Mouse (Mus musculus) embryonic facial prominence, embryonic 11.5 days (tissue): Measurements from ENCODE around the gene Tmem218. TPM values are rescaled to one million over a fixed set of nuclear protein-coding genes. Genes with fewer than 3 reads are reported as not detected.

Experiments
- ATAC-seq: fragments of 200-750 bp; cut with Nextera tagmentation; replicated peaks from 2 replicates; pipeline ENCODE4 v1.8.0; 2017; ENCODE audit warnings: low read depth; ENCODE audit not compliant: insufficient number of reproducible peaks, low FRiP score, low TSS enrichment
- DNase-seq: peaks from one replicate; pipeline ENCODE4 v3.0.0-alpha.2; 2015; ENCODE audit warnings: low spot score
- H3K27ac ChIP-seq: fragments of 300-500 bp; sonication (generic); replicated peaks from 2 replicates; pipeline ENCODE4 v1.5.1; 2014; ENCODE audit warnings: mild to moderate bottlenecking, low read depth, low read length, control low read depth
- H3K27me3 ChIP-seq: fragments of 300-500 bp; sonication (generic); 2 replicates; pipeline ENCODE4 v1.6.1; 2014; ENCODE audit warnings: mild to moderate bottlenecking, low read length, moderate library complexity, mixed read lengths; ENCODE audit not compliant: control insufficient read depth, insufficient read depth
- H3K36me3 ChIP-seq: fragments of 300-500 bp; sonication (generic); replicated peaks from 2 replicates; pipeline ENCODE4 v1.6.1; 2014; ENCODE audit warnings: low read depth, mild to moderate bottlenecking, low read length, moderate library complexity, mixed read lengths; ENCODE audit not compliant: control insufficient read depth, insufficient read depth
- H3K4me1 ChIP-seq: fragments of 300-500 bp; sonication (generic); 2 replicates; pipeline ENCODE4 v1.6.1; 2014; ENCODE audit warnings: low read length, mixed read lengths; ENCODE audit not compliant: control insufficient read depth, insufficient read depth
- H3K4me2 ChIP-seq: fragments of 300-500 bp; sonication (generic); 2 replicates; pipeline ENCODE4 v1.6.1; 2014; ENCODE audit warnings: low read depth, mild to moderate bottlenecking, control low read depth, low read length, moderate library complexity
- H3K4me3 ChIP-seq: fragments of 300-500 bp; sonication (generic); 2 replicates; pipeline ENCODE4 v1.5.1; 2014; ENCODE audit warnings: low read depth, low read length, control low read depth
- H3K9ac ChIP-seq: fragments of 300-500 bp; sonication (generic); replicated peaks from 2 replicates; pipeline ENCODE4 v1.6.1; 2014; ENCODE audit warnings: mild to moderate bottlenecking, control low read depth, low read length
- H3K9me3 ChIP-seq: fragments of 300-500 bp; sonication (generic); replicated peaks from 2 replicates; pipeline ENCODE4 v1.6.1; 2016; ENCODE audit warnings: mild to moderate bottlenecking, low read length, inconsistent platforms, mixed read lengths; ENCODE audit not compliant: control insufficient read depth
- WGBS: fragments of 180-500 bp; shearing (Covaris S2); extraction: QIAGEN DNeasy Blood & Tissue Kit; methylation state at CpG from one replicate; pipeline ENCODE4 v1.1.7; 2014; 5-methylcytosine and 5-hydroxymethylcytosine counted together
- polyA plus RNA-seq: library from polyadenylated mRNA; unstranded; fragments of >200 nt; fragmentation: Nextera tagmentation; extraction: Ambion mirVana; gene quantifications from 2 replicates; pipeline ENCODE4 v1.2.1, GENCODE M21; 2014

The Tmem218 gene
- polyA plus RNA-seq, 1 experiment from 2014 or later: 15.7 TPM

DNA sequence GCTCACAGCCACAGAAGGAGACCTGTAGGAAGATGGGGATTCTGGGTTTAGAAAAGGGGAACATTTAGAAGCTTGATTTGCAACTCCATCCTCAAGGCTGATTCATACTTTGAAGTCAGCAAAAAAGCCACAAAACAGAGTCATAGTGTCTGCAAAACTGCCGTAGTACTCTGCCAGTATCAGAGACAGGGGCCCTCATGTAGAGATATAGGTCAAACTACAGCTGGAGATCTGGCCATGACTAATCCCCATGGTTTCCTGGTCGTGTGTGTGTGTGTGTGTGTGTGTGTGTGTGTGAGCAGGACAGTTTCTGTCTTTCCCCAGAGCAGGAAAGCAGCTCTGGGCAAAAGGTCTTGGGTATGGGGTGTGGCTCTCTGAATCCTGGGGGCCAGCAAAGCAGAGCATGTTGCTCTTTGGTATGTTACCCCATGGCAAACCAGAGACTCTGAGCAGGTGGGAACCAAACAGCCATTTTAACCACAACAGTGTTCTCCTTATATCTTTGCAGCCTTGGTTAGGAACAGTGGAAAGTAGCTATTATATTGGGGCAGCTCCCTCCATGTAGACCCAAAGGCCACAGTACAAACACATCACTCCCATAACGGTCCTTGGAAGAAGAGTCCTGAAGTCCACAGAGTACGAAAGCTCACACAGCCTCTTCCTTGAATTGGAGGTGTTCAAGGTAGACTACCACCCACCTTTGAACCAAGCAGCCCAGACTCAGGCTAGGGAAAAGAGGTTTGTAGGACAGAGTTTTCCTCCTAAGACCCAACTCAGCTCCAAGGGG is 28.1 kb downstream of the Tmem218 start:
- Histone ChIP-seq H3K9me3 (no peaks in the 10 kb centered on the region), H3K27me3 (no peaks in the 10 kb centered on the region), H3K27ac (no peak overlapping the region), H3K4me1 (no peaks in the 10 kb centered on the region), H3K4me3 (no peak overlapping the region), H3K4me2 (no peak overlapping the region), H3K9ac (no peak overlapping the region), H3K36me3 (no peaks in the 10 kb centered on the region)
- DNase-seq (no peak), ATAC-seq (no peak)
- WGBS: 69% methylated on average over 4 of the region's 4 CpGs

DNA sequence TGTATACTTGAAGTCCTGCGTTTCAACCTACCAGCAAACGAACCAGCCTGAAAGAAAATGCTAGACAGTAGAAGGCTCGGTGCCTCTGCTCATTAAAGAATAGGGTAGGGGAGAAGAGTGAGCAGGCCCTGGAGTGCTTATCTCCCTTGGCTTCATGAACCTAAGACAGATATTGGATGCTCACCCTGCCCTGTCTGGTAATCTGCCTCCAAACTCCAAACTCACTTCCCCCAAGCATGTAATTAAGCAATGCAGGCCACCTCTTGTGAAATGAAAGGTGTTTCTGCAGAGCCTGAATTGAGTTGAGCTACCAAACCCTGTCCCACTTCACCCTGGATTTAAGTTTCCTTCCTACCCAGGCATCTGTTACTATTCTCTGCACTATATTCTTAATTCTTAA is 34.7 kb downstream of the Tmem218 start:
- DNase-seq (no peak), ATAC-seq (no peak)
- Histone ChIP-seq H3K4me3 (no peak overlapping the region), H3K36me3 (no peaks in the 10 kb centered on the region), H3K4me1 (no peaks in the 10 kb centered on the region), H3K27me3 (no peaks in the 10 kb centered on the region), H3K9ac (no peak overlapping the region), H3K9me3 (no peaks in the 10 kb centered on the region), H3K27ac (no peak overlapping the region), H3K4me2 (no peak overlapping the region)
- 81% methylated on average over 3 of the region's 3 CpGs for WGBS

DNA sequence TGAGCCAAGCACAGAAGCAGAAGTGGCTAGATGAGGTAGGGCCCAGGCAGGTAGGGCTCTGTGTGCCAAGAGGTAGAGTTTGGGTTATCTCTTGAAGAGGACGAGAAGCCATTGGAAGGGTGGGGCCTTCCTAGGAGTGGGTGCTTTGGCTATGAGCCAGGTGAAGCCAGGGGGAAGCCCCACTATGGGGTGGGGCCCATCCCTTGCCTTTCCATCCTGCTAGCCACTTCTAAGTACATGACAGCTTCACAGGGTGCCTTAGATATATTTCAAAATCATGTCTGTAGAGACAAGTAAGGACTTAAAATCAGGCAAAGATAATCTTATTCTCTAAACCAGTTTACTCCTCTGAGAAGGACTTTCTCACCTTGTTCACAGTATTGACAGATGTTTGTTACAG is 36.6 kb downstream of the Tmem218 start:
- ATAC-seq: no peak
- WGBS: 81% methylated on average over 1 of the region's 1 CpGs

DNA sequence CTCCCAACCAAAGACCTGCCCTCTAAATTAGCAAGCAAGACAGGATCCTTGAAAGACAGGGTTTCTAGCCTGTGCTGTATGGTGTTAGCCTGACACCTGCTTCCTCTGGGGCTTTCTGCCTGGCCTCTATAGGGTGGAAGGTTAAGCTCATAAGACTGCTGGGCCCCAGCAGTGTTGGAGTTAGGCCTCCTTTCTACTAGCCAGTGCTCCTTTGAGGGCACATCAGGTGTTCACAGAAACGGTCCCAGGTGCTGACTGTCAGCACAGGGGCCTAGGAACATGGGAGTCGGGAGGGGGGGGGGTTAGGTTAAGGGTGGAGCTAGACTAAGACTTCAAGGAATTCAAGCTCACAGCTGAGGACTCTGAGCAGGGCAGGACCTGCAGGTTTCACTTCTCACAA is 37.4 kb downstream of the Tmem218 start:
- WGBS: 62% methylated on average over 2 of the region's 2 CpGs
- ATAC-seq (no peak), DNase-seq (no peak)

More for the DNA sequence above, 36.6 kb downstream of the Tmem218 start:
- Histone ChIP-seq H3K27ac (no peak overlapping the region), H3K4me1 (no peaks in the 10 kb centered on the region), H3K36me3 (no peaks in the 10 kb centered on the region), H3K4me2 (no peak overlapping the region), H3K27me3 (no peaks in the 10 kb centered on the region), H3K9ac (no peak overlapping the region), H3K4me3 (no peak overlapping the region), H3K9me3 (no peaks in the 10 kb centered on the region)
- DNase-seq: no peak

DNA sequence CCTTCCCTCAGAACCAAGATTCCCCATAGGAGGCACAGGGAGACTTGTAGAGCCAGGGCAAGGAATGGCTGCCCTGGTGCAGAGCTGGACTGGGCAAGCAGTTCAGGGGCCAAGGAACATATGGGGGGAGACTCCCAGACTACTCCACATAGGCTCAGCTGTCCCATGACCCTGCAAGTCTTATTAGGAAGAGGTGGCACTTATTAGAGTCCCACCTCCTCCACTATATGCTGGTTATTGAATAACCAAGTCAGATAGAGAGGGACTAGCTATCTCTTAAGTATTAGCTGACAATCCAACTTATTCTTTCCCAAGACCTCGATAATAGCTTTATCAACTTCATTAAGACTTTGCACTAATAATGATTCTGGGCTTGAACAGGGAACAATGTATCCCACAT is 37.8 kb downstream of the Tmem218 start:
- H3K36me3 ChIP-seq: no peaks in the 10 kb centered on the region
- H3K4me3 ChIP-seq: no peak overlapping the region
- 97% methylated on average over 1 of the region's 1 CpGs for WGBS
- DNase-seq (no peak), ATAC-seq (no peak)
- no peaks in the 10 kb centered on the region for H3K27me3 ChIP-seq
- H3K9ac ChIP-seq: no peak overlapping the region
- no peak overlapping the region for H3K27ac ChIP-seq
- H3K4me1 ChIP-seq: no peaks in the 10 kb centered on the region
- no peak overlapping the region for H3K4me2 ChIP-seq
- H3K9me3 ChIP-seq: no peaks in the 10 kb centered on the region

More for the DNA sequence above, 37.4 kb downstream of the Tmem218 start:
- Histone ChIP-seq H3K4me2 (no peak overlapping the region), H3K4me1 (no peaks in the 10 kb centered on the region), H3K9me3 (no peaks in the 10 kb centered on the region), H3K36me3 (no peaks in the 10 kb centered on the region), H3K4me3 (no peak overlapping the region), H3K9ac (no peak overlapping the region), H3K27me3 (no peaks in the 10 kb centered on the region), H3K27ac (no peak overlapping the region)

DNA sequence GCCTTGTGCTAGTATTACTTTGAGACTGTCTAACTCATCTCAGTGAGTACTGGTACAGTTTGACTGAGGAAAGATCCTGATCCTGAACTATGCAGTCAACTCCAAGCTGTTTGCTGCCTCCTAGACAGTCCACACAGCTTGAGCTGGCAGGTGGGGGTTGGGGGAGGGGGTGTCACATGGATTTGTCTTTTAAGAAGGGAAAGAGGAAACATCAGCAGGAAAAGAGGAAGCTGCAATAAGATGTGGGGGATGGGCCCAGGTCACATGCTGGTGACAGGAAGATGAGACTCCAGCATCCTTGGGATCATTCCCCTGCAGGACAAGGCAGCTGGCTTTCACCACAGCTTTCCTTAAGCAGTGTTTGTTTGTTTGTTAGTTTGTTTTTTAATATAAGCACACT is 39.4 kb downstream of the Tmem218 start:
- Histone ChIP-seq H3K27ac (no peak overlapping the region), H3K27me3 (no peaks in the 10 kb centered on the region), H3K4me2 (no peak overlapping the region), H3K36me3 (no peaks in the 10 kb centered on the region), H3K4me3 (no peak overlapping the region), H3K9me3 (no peaks in the 10 kb centered on the region), H3K4me1 (no peaks in the 10 kb centered on the region), H3K9ac (no peak overlapping the region)
- no peak for DNase-seq
- ATAC-seq: no peak

DNA sequence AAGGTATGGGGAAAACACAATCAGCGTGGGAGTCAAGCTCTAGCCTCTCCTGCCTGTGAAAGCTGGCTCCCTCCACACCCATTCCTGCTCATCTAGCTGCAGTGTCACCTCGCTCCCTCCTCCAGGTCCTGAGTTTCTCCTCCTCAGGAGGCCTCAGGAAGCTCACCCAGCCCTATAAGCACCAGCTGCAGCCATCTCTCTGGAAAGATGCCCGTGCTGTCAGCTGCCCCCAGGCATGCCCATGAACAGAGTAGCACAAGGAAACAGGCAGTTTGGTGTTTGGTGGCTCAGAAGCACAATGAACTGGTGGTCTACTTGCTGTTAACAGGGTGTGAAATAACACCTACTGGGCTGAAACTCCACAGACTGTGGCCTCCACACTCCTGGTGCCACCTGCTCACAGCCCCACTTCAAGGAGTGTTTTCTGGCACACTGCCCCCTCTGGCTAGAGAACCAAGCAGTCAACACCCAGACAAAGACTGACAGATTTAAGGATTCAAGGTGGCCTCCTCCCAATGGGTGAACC is 40.4 kb downstream of the Tmem218 start:
- Histone ChIP-seq H3K9me3 (no peaks in the 10 kb centered on the region), H3K36me3 (no peaks in the 10 kb centered on the region), H3K27ac (no peak overlapping the region), H3K27me3 (no peaks in the 10 kb centered on the region), H3K4me2 (no peak overlapping the region), H3K9ac (no peak overlapping the region), H3K4me1 (no peaks in the 10 kb centered on the region), H3K4me3 (no peak overlapping the region)
- DNase-seq (no peak), ATAC-seq (no peak)
- 62% methylated on average over 3 of the region's 3 CpGs for WGBS

DNA sequence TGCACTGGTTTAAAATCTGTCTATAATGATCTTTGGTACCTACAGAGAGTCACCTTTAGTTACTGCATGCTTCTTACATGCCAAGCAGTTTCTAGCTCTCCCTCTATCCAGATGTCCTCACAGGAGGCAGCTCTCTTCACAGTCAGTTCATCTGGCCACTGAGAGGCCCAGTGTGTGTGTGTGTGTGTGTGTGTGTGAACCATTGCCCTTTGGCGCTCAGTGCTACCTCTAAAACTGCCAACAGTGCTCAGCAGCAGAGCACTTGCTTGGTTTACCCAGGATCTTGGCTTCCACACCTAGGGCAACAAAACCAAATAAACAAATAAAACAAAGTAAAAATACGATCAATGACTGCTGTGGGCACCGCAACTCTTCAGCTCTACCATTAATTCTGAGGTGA is 42.0 kb downstream of the Tmem218 start:
- H3K4me1 ChIP-seq: no peaks in the 10 kb centered on the region
- no peak overlapping the region for H3K9ac ChIP-seq
- WGBS: 84% methylated on average over 3 of the region's 3 CpGs
- ATAC-seq (no peak), DNase-seq (no peak)
- H3K9me3 ChIP-seq: no peaks in the 10 kb centered on the region
- no peak overlapping the region for H3K4me3 ChIP-seq
- no peaks in the 10 kb centered on the region for H3K36me3 ChIP-seq
- no peak overlapping the region for H3K27ac ChIP-seq
- H3K4me2 ChIP-seq: no peak overlapping the region
- H3K27me3 ChIP-seq: no peaks in the 10 kb centered on the region
